In genomic region chr6:22122080-22122479, GRCm38 (mm10) we compare ENCODE assay signal across 8 mouse cellular contexts.
DNase-seq lines count a peak whose midpoint lies in the region; ATAC-seq and TF ChIP-seq lines count a peak whose summit lies in the region.
"Had no signal": no experiment of that assay in that cellular context is flagged by ENCODE, and none has a peak within 500 bp of the region (broad histone marks: within the 10 kb centered on the region; RNA-seq: fewer than 3 reads in every experiment).

No protein-coding gene starts in this region.

- H3K27ac ChIP-seq in cortical plate, adult 2 months (ENCODE audit: insufficient read depth, low read length), result no peak overlapping the region
- H3K27ac ChIP-seq: heart, embryonic 15.5 days had no signal

- TF ChIP-seq CTCF in cortical plate, adult 2 months (IDR thresholded peaks at IDR 0.05; ENCODE audit: extremely low read depth, insufficient read depth, low read length), result peak; percentile 70

- ATAC-seq in CD4-positive, CD25-positive, alpha-beta regulatory T cell, adult 4 months, result peak; percentile 81
- peak; percentile 98 for ATAC-seq in megakaryocyte-erythroid progenitor cell, adult 5-6 weeks (replicated peaks; ENCODE audit: low FRiP score, low TSS enrichment, poor library complexity, severe bottlenecking)

- DNase-seq in Muller cell, postnatal 12 days (ENCODE audit: inconsistent ontology term), result peak; percentile 42
- peak; percentile 55 for DNase-seq in heart, postnatal 4 days
- peak; percentile 55 for DNase-seq in layer of hippocampus, adult 9-10 months (ENCODE audit: low spot score)
- DNase-seq in right cerebral cortex, postnatal 25 days, result peak; percentile 19

- no peak overlapping the region for H3K4me3 ChIP-seq in cortical plate, adult 2 months (ENCODE audit: insufficient read depth, low read length)
- H3K4me3 ChIP-seq: heart, embryonic 15.5 days had no signal

- H3K4me1 ChIP-seq in cortical plate, adult 2 months (ENCODE audit: control insufficient read depth, insufficient read depth, low read length), result no peaks in the 10 kb centered on the region
- H3K4me1 ChIP-seq: heart, embryonic 15.5 days had no signal

- no peak for TF ChIP-seq POLR2A in cortical plate, adult 2 months (IDR thresholded peaks at IDR 0.05; ENCODE audit: extremely low read depth, insufficient read depth, low read length)
